ENCODE assay signal across 8 mouse cellular contexts in the genomic region with DNA sequence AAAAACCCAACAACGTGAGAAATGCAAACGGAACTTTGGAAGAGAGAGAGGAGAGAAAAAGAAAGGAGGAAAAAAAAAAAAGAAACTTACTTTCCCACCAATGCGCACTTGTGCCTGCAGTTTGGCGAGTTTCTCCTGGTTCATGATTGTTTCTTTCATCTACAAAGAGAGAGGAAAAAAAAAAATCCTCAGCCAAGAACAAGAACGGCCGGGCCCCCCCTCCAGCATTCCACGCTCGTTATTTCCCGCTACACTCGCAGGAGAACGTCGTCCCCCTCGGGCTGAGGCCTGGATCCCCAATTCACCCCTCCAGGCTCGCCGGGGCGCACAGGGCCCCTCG. TPM values are rescaled to one million over a fixed set of nuclear protein-coding genes. Genes with fewer than 3 reads are reported as not detected.
DNase-seq lines count a peak whose midpoint lies in the region; ATAC-seq and TF ChIP-seq lines count a peak whose summit lies in the region.

No protein-coding gene starts in this region.

- peaks cover 20% of the 10 kb centered on the region for H3K4me1 ChIP-seq in heart, embryonic 13.5 days
- peaks cover 53% of the 10 kb centered on the region for H3K4me1 ChIP-seq in E14TG2a.4 (replicated peaks; ENCODE audit: low read depth, low read length)
- H3K4me1 ChIP-seq in forebrain, embryonic 12.5 days, result peaks cover 16% of the 10 kb centered on the region
- peaks cover 7 to 12% of the 10 kb centered on the region in 2 experiments; a peak in 3 of 4 replicates for H3K4me1 ChIP-seq in liver, embryonic 14.5 days (replicated peaks; ENCODE audit: control insufficient read depth in 2 of 2, insufficient read depth in 2 of 2, low read length in 1 of 2)

- no peaks in the 10 kb centered on the region for H3K9me3 ChIP-seq in heart, embryonic 13.5 days
- no peaks in the 10 kb centered on the region for H3K9me3 ChIP-seq in E14TG2a.4 (ENCODE audit: low read length)
- no peaks in the 10 kb centered on the region for H3K9me3 ChIP-seq in forebrain, embryonic 12.5 days
- no peaks in the 10 kb centered on the region for H3K9me3 ChIP-seq in liver, embryonic 14.5 days (ENCODE audit: control insufficient read depth, low read length)

- WGBS in heart, embryonic 13.5 days, result under 1% methylated on average over 15 of the region's 17 CpGs
- under 1% methylated on average over 17 of the region's 17 CpGs for WGBS in forebrain, embryonic 12.5 days
- WGBS in liver, embryonic 14.5 days (ENCODE audit: insufficient replicate concordance), result under 1% methylated on average over 17 of the region's 17 CpGs

- H3K27me3 ChIP-seq in heart, embryonic 13.5 days (replicated peaks), result no peaks in the 10 kb centered on the region
- no peaks in the 10 kb centered on the region for H3K27me3 ChIP-seq in E14TG2a.4 (ENCODE audit: insufficient read depth, low read length)
- H3K27me3 ChIP-seq in forebrain, embryonic 12.5 days, result no peaks in the 10 kb centered on the region
- H3K27me3 ChIP-seq in liver, embryonic 14.5 days (ENCODE audit: control insufficient read depth, insufficient read depth, low read length), result no peaks in the 10 kb centered on the region

- DNase-seq in heart, adult 9 months (ENCODE audit: low spot score in 2 of 2), result no peak
- no peak for DNase-seq in liver, embryonic 14.5 days (ENCODE audit: low read depth in 3 of 3, low spot score in 3 of 3)
- DNase-seq in left cerebral cortex, postnatal 14 days (ENCODE audit: low spot score in 2 of 2), result no peak
- no peak for DNase-seq in retina, embryonic 14.5 days (ENCODE audit: low spot score)
- no peak for DNase-seq in cerebellum, postnatal 36 days

- peak overlapping the region; percentile 93 for H3K27ac ChIP-seq in heart, embryonic 13.5 days (replicated peaks)
- peak overlapping the region; percentile 93 for H3K27ac ChIP-seq in forebrain, embryonic 12.5 days
- peak overlapping the region; percentile 70 for H3K27ac ChIP-seq in liver, embryonic 14.5 days

- no peak for ATAC-seq in heart, embryonic 13.5 days (ENCODE audit: extremely low read depth, insufficient number of reproducible peaks, low FRiP score, low TSS enrichment)
- ATAC-seq in forebrain, embryonic 12.5 days (ENCODE audit: low FRiP score), result no peak
- ATAC-seq in liver, embryonic 14.5 days (ENCODE audit: insufficient read depth), result no peak

- H3K4me3 ChIP-seq in heart, embryonic 13.5 days, result peak overlapping the region; percentile 96
- H3K4me3 ChIP-seq in E14TG2a.4 (replicated peaks; ENCODE audit: low read length), result peak overlapping the region; percentile 92
- peak overlapping the region; percentile 100 for H3K4me3 ChIP-seq in forebrain, embryonic 12.5 days (replicated peaks)
- peak overlapping the region; percentile 96 to 99 for H3K4me3 ChIP-seq in liver, embryonic 14.5 days (ENCODE audit: insufficient read depth in 1 of 2, low read depth in 2 of 2, low read length in 2 of 2)

- TF ChIP-seq CTCF in E14TG2a.4 (conservative IDR thresholded peaks at IDR 0.05; ENCODE audit: low read length), result no peak
- TF ChIP-seq CTCF in liver, embryonic 14.5 days (IDR thresholded peaks at IDR 0.05; ENCODE audit: low read depth), result no peak

- peak overlapping the region; percentile 100 for H3K9ac ChIP-seq in heart, embryonic 13.5 days
- H3K9ac ChIP-seq in forebrain, embryonic 12.5 days, result peak overlapping the region; percentile 99
- H3K9ac ChIP-seq in liver, embryonic 14.5 days (replicated peaks), result peak overlapping the region; percentile 96

- intact Hi-C loops in left cerebral cortex, postnatal 14 days (cut with DNase I), result loop anchor here (5.0 kb wide), 1 partner anchor 54 kb away; the partner anchor contains the start of genes Ankra2 and Utp15

- peak overlapping the region; percentile 89 for H3K4me2 ChIP-seq in heart, embryonic 13.5 days
- H3K4me2 ChIP-seq in forebrain, embryonic 12.5 days, result peak overlapping the region; percentile 71
- peak overlapping the region; percentile 93 for H3K4me2 ChIP-seq in liver, embryonic 14.5 days (ENCODE audit: low read depth)

- peaks cover 37% of the 10 kb centered on the region for H3K36me3 ChIP-seq in heart, embryonic 13.5 days
- peaks cover 42% of the 10 kb centered on the region for H3K36me3 ChIP-seq in E14TG2a.4 (ENCODE audit: insufficient read depth, low read length)
- peaks cover 30% of the 10 kb centered on the region for H3K36me3 ChIP-seq in forebrain, embryonic 12.5 days (replicated peaks)
- H3K36me3 ChIP-seq in liver, embryonic 14.5 days (replicated peaks; ENCODE audit: control insufficient read depth, insufficient read depth, low read depth), result peaks cover 28% of the 10 kb centered on the region

- TF ChIP-seq EP300 in liver, embryonic 14.5 days (IDR thresholded peaks at IDR 0.05; ENCODE audit: low read depth), result no peak

RNA-seq across cellular contexts. Expression of gene Btf3, which starts 0.7 kb away (rescaled TPM):
- polyA plus RNA-seq in heart, embryonic 13.5 days (2015; fragmentation: Nextera tagmentation; extraction: Ambion mirVana), result 385 and 447 TPM in 2 replicates
- 693 and 699 TPM in 2 replicates for polyA plus RNA-seq in forebrain, embryonic 12.5 days (2016; fragmentation: Nextera tagmentation; extraction: Ambion mirVana)
- polyA plus RNA-seq in liver, embryonic 14.5 days (2012; rRNA removed), result 184 and 339 TPM in 2 replicates
- polyA plus RNA-seq in liver, embryonic 14.5 days (2014; fragmentation: Nextera tagmentation; extraction: Ambion mirVana), result 398 and 401 TPM in 2 replicates
- 100 to 1,000 TPM; 185 to 191 TPM for total RNA-seq in left cerebral cortex, postnatal 14 days (2021)

RNA-seq across cellular contexts. Expression of gene Gm21976, which starts 36.4 kb away (rescaled TPM):
- not detected in 2 replicates for polyA plus RNA-seq in heart, embryonic 13.5 days (2015; fragmentation: Nextera tagmentation; extraction: Ambion mirVana)
- not detected in 2 replicates for polyA plus RNA-seq in forebrain, embryonic 12.5 days (2016; fragmentation: Nextera tagmentation; extraction: Ambion mirVana)
- not detected in 2 replicates for polyA plus RNA-seq in liver, embryonic 14.5 days (2012; rRNA removed)
- not detected in 2 replicates for polyA plus RNA-seq in liver, embryonic 14.5 days (2014; fragmentation: Nextera tagmentation; extraction: Ambion mirVana)
- total RNA-seq in left cerebral cortex, postnatal 14 days (2021), result not detected

RNA-seq across cellular contexts. Expression of gene Foxd1, which starts 37.9 kb away (rescaled TPM):
- polyA plus RNA-seq in heart, embryonic 13.5 days (2015; fragmentation: Nextera tagmentation; extraction: Ambion mirVana), result 0.04 TPM in 2 replicates
- 2.6 and 4.2 TPM in 2 replicates for polyA plus RNA-seq in forebrain, embryonic 12.5 days (2016; fragmentation: Nextera tagmentation; extraction: Ambion mirVana)
- under 0.01 TPM in 1 of 2 replicates, not detected in the other for polyA plus RNA-seq in liver, embryonic 14.5 days (2012; rRNA removed)
- polyA plus RNA-seq in liver, embryonic 14.5 days (2014; fragmentation: Nextera tagmentation; extraction: Ambion mirVana), result not detected in 2 replicates
- 1 to 10 TPM; 1.7 to 2.0 TPM for total RNA-seq in left cerebral cortex, postnatal 14 days (2021)

RNA-seq across cellular contexts. Expression of gene Ankra2, which starts 53.2 kb away (rescaled TPM):
- 14.1 and 14.8 TPM in 2 replicates for polyA plus RNA-seq in heart, embryonic 13.5 days (2015; fragmentation: Nextera tagmentation; extraction: Ambion mirVana)
- polyA plus RNA-seq in forebrain, embryonic 12.5 days (2016; fragmentation: Nextera tagmentation; extraction: Ambion mirVana), result 36.2 and 38.6 TPM in 2 replicates
- polyA plus RNA-seq in liver, embryonic 14.5 days (2012; rRNA removed), result 6.7 and 10.0 TPM in 2 replicates
- 8.0 and 8.7 TPM in 2 replicates for polyA plus RNA-seq in liver, embryonic 14.5 days (2014; fragmentation: Nextera tagmentation; extraction: Ambion mirVana)
- 10 to 100 TPM; 48.7 to 53.4 TPM for total RNA-seq in left cerebral cortex, postnatal 14 days (2021)

RNA-seq across cellular contexts. Expression of gene Utp15, which starts 53.3 kb away (rescaled TPM):
- 13.5 and 15.0 TPM in 2 replicates for polyA plus RNA-seq in heart, embryonic 13.5 days (2015; fragmentation: Nextera tagmentation; extraction: Ambion mirVana)
- 37.6 and 40.1 TPM in 2 replicates for polyA plus RNA-seq in forebrain, embryonic 12.5 days (2016; fragmentation: Nextera tagmentation; extraction: Ambion mirVana)
- polyA plus RNA-seq in liver, embryonic 14.5 days (2012; rRNA removed), result 4.8 and 6.1 TPM in 2 replicates
- polyA plus RNA-seq in liver, embryonic 14.5 days (2014; fragmentation: Nextera tagmentation; extraction: Ambion mirVana), result 11.8 and 13.2 TPM in 2 replicates
- 10 to 100 TPM; 18.1 to 18.8 TPM for total RNA-seq in left cerebral cortex, postnatal 14 days (2021)
